Mouse (Mus musculus) left cerebral cortex, postnatal 25 days (tissue): ENCODE measurements around the gene Qrfp. TPM values are rescaled to one million over a fixed set of nuclear protein-coding genes. Genes with fewer than 3 reads are reported as not detected.

Source experiments
- total RNA-seq, 2 experiments: library from RNA; stranded (reverse); gene quantifications; 2 replicates each; pipeline ENCODE4 v1.2.3; 2021

Qrfp gene
- total RNA-seq, 2 experiments from 2014 or later = not detected

Other genes starting within 250 kb of the Qrfp start
- gene Fubp3, start 237.9 kb downstream of the Qrfp start, total RNA-seq = 10 to 100 TPM; 42.4 to 43.1 TPM
- gene Prdm12, start 170.5 kb downstream of the Qrfp start, total RNA-seq = under 1 TPM; 0.14 to 0.46 TPM
- 10 to 100 TPM; 22.0 to 22.5 TPM for gene Exosc2, start 139.9 kb downstream of the Qrfp start, total RNA-seq
- gene Abl1, start 122.2 kb downstream of the Qrfp start, total RNA-seq = 10 to 100 TPM; 35.5 to 43.7 TPM
- 10 to 100 TPM in 1 of 2 experiments, 1 to 10 TPM in 1; 9.1 to 10.4 TPM for gene Fibcd1, start 35.4 kb upstream of the Qrfp start, total RNA-seq
- 1 to 10 TPM; 7.6 to 8.7 TPM for gene Lamc3, start 76.7 kb upstream of the Qrfp start, total RNA-seq
- 1 to 10 TPM; 2.6 to 2.9 TPM for gene Aif1l, start 139.6 kb upstream of the Qrfp start, total RNA-seq
- gene Nup214, start 163.9 kb upstream of the Qrfp start, total RNA-seq = 10 to 100 TPM; 47.7 to 61.0 TPM